Mouse (Mus musculus) spleen, postnatal 4 days (tissue): ENCODE results near the gene Ncaph.
"Not testable (repeated sequence)": the region's sequence is repeated elsewhere in the genome, so short reads cannot be mapped to it uniquely, and the experiment has no call there.

Experiments
- DNase-seq, 2 experiments: peaks; one replicate each; pipeline ENCODE4 v3.0.0; 2022; ENCODE audit warnings: low spot score in 2 of 2

The Ncaph gene

DNA sequence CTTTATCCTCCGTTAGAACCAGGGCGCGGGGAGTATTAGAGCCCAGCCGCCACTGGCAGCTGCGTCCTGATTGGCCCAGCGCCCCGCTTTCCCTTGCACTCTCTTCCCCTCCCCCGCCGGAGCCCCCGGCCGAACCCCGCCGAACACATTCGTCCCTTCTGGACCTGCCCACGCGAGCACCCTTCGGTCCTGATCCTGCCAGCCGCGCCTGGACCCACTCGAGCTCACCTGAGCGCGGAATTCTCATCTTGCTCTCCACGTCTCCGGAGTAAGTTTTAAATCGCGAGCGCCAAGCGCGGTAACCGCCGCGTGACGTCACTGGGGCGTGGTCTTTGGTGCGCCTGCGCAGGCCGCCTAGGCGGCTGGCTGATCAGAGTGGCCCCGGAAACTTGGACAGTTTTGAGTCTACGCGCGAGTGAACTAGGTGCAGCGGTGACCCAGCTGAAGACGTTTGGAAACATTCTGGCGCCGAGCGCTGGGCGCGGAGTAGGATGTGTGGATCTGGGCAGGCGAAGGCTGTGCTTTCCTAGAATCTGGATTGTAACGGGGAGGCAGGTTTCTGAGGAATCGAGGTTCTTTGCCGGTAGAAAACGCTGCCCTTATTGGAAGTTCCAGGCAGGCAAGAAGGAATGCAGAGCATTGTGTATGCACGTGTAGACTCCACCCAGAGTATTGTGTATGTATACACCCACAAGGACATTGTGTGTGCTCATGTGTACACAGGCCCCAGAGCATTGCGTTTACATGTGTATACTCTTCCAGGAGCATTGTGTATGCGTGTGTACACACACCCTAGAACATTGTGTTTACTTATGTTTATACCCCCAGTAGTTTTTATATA, at the start of gene Ncaph:
Ncaph (minus strand) TSS at position 334 of the 841 bp plus-strand sequence.
- peak; percentile 97 to 99 for DNase-seq

DNA sequence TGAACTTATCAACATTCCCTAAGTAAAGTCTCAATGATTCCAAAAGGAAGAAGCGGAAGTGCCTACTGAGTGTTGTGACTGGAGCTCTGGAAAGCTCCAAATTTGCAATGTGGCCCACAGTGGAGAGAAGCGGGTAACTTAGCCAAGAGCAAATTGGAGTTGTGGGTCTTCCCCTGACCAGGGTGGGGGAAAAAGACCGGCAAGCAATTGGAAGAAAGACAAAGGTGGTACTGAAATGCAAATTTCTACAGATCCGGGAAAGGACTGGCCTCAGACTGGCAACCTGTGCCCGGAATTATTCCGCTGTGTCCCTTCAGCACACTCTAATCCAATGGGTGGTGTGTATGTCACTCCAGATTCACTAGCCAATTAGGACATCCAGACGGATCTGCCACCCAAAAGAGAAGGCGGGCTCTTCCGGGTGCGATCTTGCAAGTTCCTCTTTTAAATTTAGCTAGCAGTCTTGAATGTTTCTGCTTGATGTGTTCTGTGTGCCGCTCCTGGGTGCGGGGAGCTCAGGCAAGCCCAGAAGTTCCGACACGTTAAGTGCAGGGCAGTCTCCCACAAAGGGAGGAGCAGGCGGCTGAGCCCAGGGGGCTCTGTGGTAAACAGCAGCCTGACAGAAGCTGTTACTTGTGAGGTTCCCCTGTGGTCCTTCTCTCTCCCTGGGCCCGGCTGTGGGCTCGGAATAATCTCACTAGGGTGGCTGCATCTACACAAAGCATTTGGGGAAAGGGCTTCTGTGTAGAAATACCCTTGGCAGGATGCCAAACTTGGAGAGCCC, 49.0 kb upstream of the Ncaph start:
- peak; percentile 72 to 80 for DNase-seq

DNA sequence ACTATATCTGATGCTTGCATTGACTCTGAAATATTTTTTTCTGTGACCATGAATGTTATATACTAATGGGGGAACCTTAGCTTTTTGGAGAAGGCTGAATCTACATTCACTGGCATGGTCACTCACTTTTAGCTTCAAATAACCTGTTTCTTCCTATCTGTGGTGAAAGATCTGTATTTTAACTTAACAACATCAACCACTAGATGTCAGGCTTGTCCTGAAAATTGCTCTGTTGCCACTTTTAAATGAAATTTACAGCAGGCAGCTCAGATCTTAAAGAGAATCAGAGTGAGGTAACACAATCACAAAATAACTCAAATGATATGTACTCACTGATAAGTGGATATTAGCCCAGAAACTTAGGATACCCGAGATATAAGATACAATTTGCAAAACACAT, 32.5 kb upstream of the Ncaph start:
- DNase-seq: not testable (repeated sequence)

DNA sequence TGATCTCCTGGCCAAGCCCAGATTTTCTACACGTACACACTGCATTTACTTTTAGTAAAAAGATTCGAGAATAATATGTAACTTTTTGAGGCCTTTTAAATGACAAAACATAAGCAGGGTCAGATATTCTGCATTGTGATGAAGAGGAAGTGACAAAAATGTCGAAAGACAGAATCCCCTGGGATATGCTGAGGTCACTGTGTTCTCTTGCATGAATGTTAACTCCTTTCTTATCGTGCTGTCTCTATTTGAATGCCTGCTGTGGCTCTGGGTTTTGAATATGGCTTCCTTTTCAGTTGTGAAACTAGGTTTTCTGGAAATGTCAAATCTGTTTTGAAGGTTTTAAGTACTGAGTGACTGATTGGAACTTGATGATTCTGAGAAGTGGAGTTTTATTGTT, 31.9 kb upstream of the Ncaph start:
- no peak for DNase-seq

DNA sequence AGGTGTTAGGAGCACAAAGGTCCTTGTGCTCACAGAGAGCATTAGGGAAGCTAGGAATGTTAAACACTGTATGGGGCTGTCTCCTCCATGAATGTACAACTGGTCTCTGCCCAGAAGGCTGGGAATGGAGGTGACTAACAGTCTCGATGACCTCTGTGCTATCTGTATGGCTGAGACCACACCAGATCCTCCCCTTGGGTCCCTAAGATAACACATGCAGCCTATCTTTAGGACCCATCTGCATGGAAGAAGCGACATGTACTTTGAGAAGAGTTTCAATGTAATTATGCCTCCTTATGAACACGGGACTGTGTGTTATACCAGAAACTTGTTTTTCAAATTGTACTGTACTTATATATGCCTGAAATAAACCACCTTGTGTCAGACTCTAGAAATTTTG, 11.9 kb upstream of the Ncaph start:
- no peak for DNase-seq

DNA sequence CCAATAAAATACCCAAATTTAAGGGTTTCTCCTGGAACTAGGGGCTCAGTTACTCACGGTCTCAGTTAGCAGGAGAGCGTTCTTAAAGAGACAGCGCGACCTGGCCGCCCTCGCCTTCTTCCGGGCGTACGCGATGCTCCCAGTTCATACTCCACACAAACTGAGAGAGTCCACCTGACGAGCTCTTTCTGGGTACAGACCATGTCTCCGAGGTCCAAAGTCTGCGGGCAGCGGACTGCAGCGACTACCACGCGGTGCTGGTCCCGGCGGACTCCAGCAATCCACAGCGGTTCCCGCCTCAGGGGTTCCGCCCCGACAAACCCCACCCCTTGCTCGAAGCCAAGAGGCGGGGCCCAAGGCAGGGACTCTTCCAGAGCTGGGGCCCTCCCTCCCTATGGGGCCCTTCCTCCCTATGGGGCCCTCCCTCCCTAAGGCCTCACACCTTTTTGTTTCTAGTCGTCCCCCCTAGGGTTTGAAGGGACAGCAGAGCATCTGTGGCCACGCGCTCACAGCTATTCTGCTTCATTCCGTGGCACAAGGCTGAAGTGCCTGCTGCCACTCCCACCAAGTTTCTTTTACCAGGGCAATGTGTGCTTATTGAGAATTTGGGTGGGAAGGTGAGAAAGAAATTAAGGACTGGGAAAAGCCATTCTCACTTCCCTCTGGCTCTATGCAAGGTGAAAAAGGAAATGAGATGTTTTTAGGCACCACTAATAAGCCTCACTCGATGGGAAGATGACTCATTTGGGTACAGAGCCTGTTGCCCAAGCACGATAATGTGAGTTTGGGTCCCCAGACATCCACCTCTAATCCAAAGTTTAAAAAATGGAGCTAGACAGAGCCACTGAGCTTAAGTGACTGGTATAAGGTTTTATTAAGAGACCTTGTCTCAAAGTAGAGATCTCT, 9.7 kb upstream of the Ncaph start, which contains the start of gene Itpripl1:
Itpripl1 (minus strand) TSS at position 285 of the 906 bp plus-strand sequence.
- DNase-seq: peak; percentile 86 to 90

DNA sequence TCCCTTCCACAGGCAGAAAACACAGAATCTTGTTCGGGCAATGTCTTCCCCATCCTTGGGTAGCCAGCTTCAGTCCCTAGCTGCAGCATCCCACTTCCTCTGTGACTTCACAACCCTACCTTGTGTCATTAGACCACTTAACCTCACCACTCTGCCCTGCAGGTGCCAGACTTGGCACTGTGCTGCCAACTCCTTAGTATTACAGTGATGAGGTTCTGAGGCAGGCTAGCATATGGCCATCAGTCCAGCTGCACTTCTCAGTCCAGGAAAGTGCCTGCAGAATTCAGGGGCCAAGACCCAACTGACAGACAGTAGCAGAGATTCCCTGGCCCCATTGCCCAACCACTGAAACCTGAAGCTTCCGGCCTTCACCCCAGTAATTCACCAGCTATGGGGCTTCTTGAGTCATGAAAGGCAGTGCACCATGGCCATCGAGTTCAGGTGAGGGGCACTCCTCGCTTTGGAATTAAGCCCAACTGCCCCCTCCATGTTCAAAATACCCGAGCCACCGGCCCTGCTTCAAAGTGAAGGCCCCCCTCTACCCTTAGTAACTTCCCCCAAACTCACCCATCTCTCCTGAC, 8.9 kb upstream of the Ncaph start:
- DNase-seq: no peak

DNA sequence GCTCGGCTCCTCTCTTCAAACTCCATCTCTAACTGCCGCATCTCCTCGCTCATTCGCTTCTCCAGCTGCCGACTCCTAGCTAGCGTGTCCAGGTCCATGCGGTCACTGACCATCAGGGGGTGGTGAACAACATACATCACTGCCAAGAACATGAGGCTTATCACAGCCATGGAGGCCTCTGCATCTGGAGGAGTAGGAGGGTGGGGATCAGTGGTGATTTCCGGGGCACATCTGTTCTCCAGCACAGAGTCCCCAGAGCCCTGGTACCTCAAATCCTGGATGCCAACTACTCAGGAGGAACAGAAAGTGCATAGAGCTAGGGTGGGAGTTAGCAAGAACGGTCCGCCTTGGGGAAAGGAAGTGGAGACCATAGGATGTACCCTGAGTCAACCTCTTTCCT, 8.3 kb upstream of the Ncaph start:
- DNase-seq: no peak

DNA sequence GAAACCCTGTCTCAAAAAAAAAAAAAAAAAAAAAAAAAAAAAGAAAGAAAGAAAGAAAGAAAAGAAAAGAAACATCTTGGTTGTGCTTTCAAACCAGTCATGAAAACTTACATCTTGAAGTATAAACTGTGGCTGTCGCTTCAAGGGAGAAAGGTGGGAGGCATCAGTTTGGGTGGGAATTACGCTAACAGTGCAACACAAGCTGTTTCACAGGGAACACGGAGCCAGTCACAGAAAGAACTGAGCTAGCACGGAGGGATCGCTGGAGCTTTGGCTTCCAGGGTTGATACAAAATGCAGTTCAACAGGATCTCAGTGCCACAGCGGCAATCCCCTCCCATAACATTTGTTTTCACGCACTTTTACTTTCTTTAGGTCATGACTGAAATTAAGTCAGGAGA, 6.3 kb upstream of the Ncaph start:
- no peak for DNase-seq

DNA sequence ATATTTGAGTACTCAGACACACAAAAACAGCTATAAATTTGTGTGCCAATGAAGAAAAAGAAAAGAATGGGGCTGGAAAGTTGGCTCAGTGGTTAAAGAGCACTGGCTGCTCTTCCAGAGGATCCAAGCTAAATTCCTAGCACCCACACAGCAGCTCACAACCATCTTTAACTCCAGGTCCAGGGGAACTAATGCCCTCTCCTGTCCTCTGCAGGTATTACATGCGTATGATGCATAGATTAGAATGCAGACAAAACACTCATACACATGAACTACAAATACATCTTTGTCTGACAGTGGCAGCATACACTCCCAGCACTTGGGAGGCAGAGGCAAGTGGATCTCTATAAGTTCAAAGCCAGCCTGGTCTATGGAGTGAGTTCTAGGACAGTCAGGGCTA, 5.9 kb upstream of the Ncaph start:
- no peak for DNase-seq

DNA sequence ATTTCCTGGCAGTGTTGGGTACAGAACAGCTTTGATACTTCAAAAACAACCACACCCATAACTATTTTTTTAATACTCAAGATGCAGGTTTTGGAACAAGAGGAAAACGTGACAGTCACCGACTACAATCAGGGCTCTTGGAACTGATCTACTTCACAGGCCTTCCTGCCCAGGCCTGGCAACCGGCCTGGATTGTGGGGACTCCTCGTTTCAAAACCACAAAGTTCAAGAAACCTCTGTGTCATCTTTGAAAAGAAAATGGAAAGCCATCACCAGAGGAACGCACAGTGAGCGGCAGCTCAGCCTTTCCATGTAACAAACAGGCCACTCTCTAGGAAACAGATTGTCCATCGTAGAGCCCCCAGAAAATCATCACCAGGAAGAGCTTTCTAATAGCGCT, 5.3 kb upstream of the Ncaph start:
- DNase-seq: no peak

DNA sequence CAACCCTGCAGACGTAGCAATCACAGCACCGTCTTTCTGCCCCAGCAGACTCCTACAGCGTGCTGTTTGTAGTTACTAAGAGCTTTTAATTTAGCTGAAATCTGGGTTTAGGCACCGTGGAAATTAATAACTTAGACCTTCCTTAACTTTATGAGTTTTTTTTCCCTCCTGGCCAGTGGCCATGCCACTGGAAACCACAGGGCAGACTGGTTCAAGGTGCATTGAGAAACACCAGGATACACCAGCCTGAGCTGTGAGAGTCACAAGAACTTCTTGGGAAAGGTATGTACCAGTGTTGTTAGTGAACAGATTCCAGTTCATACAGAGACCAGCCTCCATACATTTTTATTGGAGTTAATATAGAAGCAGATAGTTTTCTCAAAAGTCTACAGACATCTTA, 4.7 kb upstream of the Ncaph start:
- DNase-seq: no peak

DNA sequence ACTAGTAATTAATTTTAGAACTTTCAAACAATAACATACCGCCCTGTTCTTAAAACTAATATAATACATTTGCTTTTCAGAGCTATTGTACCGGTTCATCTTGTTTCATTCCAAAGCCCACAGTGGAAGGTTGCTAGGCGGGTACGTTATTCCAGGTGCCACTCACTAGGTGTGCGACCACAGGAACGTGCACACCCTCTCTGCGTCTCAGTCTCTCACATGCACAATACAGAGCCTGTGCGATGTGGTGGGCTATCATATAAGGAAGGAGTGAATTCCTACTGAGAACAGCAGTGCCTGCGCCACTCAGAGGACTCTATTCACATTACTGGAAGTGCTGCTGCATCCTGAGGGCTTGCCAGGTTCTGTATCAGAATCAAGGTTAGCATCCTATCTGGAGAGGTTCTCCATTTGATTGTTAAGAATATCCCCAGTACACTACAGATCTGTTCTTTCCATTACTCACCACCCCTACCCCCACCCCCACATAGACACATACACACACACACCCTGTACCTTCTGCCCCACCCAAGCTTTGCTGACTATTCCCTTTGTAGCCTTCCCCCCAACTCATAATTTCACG, 4.2 kb upstream of the Ncaph start:
- DNase-seq: no peak

DNA sequence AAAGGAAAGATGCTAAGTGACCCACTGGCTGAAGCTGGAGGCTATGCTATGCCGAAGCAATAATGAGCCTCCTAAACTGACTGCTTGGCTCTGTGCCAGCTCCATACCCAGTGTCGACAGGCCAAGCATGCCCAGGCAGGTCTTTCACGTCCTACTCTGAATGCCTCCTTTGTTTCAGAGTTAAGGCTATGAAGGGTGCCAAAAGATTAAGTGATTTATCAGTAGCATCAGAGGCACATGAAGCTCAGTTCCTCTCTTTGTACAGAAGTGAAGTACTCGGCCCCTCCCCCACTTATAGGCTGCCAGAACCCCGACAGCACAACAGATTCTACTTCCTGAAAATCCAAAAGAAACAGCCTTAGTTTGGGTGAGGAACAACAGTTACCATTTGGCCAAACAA, 3.2 kb upstream of the Ncaph start:
- DNase-seq: peak in 1 of 2 experiments; percentile 74

DNA sequence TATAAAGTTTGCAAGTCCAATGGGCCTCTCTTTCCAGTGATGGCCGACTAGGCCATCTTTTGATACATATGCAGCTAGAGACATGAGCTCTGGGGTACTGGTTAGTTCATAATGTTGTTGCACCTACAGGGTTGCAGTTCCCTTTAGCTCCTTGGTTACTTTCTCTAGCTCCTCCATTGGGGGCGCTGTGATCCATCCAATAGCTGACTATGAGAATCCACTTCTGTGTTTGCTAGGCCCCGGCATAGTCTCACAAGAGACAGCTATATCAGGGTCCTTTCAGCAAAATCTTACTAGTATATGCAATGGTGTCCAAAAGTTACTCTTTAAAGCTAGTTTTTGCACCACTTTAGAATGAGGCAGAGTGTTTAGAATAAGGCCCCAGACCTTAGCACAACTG, 1.5 kb upstream of the Ncaph start:
- not testable (repeated sequence) for DNase-seq

DNA sequence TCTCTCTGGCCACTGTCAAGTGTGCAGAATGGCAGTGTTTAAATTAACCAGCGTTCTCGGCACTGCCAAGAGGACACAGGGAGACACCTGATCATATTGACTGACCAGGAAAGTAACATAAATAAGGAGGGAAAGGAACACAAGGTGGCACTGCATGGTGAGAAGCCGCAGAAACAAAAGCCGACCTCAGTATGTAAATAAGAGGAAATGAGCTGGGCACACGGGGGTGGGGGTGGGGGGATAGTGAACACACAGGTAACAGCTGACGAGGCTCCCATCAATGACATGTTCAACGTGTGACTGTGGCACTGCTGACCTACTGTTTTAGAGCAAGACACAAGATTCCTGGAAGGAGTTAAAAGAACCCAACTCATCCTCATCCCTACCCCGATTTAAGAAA, 2.4 kb downstream of the Ncaph start:
- no peak for DNase-seq

DNA sequence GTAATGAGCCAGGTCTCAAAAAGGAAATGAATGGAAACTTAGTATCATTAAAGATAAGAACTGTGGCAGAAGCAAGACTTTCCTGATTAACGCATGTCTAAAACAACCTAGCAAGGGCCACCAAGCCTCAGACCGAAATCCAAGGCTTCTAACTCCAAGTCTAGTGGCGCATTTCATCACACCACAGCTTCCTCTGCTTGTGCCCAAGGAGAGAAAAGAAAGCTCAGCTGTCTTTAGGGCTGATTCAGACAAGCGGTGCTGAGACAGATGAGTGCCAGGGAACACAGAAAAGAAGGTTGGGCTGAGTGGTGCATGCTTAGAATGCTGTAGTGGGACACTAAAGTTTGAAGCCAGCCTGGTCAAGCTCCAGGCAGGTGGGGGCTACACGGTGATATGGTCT, 4.8 kb downstream of the Ncaph start:
- no peak for DNase-seq

DNA sequence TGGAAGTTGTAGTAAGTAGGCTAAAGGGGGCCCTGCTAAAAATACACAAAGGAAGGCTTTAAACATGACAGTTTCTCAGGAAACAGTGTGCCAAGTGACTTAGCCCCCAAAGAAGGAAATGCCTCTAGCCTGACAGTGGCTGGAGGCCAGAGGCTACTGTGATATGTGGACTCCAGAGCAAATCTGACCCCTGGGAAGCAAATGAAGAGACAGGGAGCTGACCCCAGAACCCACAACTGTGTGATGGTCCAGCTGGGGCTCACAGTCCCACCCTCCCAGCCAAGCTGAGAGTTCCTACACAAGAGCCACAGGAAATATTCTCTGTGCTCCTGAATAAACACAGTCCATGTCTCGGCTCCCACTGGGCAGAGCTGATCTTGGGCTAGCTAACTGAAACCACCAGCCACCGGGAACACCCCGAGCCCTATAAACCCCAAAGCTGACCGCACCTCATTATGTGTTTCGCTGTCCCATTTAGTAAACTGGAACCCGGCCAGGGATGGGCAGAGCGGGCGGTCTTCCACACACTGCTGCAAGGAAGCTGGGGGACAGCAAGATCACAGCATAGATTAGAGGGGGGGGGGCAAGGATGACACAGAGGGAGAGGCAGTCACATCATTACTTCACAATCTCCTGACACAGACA, 12.0 kb downstream of the Ncaph start:
- DNase-seq: no peak

DNA sequence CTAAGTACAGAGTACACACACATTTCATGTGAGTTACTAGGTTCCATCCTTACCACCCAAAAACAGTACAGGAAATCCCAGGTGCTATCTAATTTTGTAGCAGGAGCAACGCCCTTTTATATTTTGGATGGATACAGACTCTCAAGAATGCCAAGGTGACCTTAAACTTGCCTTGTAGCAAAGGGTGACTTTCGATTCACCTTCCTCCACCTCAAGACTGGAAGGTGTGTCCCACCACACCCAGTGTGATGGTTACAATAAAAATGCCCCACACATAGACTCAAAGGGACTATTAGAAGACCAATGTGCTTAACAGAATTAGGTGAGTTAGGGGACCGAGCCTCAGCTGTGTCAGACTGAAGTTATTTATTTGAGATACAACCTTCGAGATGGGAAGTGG, 24.8 kb downstream of the Ncaph start:
- DNase-seq: no peak

DNA sequence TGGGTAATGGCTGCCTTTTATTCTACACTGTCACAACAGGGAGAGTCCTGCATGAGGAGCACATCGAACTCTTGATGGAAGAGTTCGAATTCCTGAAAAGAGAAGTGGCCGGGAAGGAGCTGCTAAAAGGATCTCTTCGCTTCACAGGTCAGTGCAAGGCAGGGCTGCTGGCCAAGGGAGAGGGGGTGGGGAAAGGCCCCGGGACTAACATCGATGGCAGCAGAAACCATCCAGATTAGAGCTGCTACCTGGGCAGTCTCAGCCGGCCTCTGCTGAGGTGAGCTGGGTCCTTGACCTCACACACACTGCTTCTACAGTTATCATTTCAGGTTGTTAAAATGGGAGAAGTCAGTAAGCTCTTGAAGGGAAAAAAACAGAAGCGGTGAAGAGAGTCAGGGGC, 41.8 kb downstream of the Ncaph start:
- DNase-seq: no peak

DNA sequence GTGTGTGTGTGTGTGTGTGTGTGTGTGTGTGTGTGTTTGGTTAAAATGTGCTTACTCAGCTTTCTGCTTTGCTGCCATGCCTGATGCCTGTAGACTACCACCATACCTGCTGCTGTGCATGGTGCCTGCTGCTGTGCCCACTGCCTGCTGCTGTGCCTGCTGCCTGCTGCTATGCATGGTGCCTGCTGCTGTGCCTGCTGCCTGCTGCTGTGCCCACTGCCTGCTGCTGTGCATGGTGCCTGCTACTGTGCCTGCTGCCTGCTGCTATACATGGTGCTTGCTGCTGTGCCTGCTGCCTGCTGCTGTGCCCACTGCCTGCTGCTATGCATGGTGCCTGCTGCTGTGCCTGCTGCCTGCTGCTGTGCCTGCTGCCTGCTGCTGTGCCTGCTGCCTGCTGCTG, 43.6 kb downstream of the Ncaph start:
- DNase-seq: peak in 1 of 2 experiments; percentile 33
